Mouse (Mus musculus) urinary bladder, adult 18-20 months (tissue): ENCODE measurements at regions not wholly inside any gene's neighbourhood (a gene's known extent, or its start where the extent isn't known, plus 50 kb on each side); places are given as distances from the start of the nearest gene placed in this dataset.

ENCODE experiments used
- DNase-seq, 2 experiments: peaks; one replicate each; pipeline ENCODE4 v3.0.0; 2022; ENCODE audit warnings: low spot score in 2 of 2, mixed read lengths in 2 of 2

DNA sequence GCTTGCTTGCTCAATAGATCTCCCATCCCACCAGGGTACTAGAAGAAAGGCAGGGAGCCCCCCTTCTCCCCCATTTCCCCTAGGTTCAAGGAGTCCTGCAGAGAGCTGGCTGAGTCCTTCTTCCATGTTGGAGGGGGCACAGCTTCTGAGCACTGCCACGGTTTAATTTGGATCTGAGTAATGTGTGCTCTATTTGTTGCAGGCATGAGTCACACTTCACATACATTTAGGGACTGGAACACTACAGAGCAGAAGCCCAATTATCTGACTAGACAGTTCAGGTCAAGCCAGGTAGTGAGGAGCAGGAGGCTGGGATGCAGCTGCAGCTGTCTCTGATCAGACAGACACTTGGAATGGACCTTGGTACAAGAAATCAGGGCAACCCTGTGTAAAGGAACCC is 644.1 kb upstream of the Fam19a5 start:
- DNase-seq, result no peak

DNA sequence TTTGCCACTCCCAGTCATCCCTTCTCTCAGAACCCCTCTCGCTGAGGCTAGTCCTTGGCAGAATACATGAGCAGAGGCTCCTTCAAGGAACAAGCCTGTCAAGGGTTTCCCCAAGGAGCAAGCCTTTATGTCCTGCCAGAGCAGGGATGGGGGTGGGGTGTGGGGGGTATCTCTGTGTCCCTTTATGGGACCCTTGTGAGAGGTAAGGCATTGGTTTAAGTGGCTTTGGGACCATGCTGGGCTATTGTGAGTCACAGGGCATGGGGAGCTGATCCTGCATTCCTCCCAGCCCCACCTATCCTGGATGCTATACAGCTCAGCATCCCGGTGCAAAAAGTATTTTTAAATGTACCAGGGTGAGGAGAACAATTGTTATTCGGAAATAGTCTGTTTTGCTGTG is 641.1 kb upstream of the Fam19a5 start:
- DNase-seq, result no peak

GRCm38 (mm10) chr15:86913276-86913675 is 630.8 kb upstream of the Fam19a5 start:
- no peak for DNase-seq

DNA sequence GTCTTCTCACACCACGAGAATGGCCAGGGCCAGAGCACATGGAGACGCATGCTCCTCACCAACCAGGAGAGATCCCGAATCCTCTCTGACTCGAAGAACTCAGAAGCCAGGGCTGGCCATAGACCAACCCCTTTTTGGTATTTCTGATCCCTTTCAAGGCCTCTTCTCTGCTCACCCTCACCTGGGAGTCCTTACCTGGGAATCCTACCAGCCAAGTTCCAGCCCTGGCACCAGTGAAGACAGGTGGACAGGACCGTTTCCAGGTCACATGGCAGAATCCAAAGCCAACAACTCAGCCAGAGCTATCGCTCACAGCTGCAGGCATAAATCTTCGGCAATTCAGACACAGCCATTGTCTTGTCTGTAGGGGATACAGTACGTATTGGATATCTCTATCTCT is 626.2 kb upstream of the Fam19a5 start:
- DNase-seq, result no peak

DNA sequence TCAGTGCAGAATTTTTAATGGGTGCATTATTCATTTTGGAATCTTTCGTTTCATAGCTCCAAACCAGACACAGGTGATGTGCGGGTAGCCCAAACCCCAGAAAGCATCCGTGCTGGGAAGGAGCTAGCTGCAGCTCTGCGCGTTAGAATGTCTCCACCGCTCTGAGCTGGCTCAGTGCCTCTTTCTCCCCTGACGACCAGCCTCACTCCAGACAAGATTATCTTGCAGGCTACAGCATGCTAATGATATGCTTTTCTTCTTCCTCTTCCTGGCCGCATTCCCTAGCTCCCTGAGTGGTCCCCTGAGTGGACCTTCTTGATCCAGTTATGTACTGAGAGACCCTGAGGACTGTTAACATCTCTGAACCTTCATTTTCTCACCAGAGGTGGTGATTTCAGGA is 624.4 kb upstream of the Fam19a5 start:
- no peak for DNase-seq

- DNase-seq, result no peak
Measured at GRCm38 (mm10) chr15:86920185-86920584, 623.9 kb upstream of the Fam19a5 start.

GRCm38 (mm10) chr15:86921401-86921800 is 622.7 kb upstream of the Fam19a5 start:
- no peak for DNase-seq

- no peak for DNase-seq
Measured at GRCm38 (mm10) chr15:86925081-86925749, 618.9 kb upstream of the Fam19a5 start.

DNA sequence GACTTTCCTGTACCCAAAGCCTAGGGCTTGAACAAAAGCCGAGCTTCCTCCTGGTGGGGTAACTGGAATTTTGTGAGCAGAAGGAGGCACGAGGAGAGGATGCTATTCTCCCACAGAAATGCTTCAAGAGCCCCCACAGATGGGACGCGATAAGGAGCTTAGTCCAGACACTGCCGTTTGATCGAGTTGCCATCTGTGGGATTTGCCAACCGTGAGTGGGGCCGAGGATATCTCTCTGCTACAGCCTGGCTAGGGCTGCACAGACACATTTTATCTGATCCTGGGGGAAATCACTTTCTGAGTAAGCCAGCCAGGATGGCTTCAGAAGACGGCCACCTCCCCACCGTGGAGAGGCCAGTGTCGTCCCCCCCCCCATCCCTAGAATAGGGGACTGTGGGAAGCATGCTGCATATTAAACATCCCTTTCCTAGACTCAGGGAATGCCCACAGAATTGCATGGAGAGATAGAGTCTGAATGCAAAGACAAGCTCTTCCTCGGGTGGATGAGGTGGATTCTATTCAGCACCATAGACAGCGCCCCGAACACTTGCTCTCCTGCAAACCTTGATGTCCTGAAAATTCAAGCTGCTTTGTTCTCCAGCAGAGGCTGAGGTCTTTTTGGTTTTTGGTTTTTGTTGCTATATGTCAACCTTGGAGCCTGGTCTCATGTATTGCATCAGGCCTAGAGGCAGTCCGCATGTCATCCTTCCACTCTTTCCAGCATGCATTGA is 611.6 kb upstream of the Fam19a5 start:
- peak in 1 of 2 experiments; percentile 7 for DNase-seq

DNA sequence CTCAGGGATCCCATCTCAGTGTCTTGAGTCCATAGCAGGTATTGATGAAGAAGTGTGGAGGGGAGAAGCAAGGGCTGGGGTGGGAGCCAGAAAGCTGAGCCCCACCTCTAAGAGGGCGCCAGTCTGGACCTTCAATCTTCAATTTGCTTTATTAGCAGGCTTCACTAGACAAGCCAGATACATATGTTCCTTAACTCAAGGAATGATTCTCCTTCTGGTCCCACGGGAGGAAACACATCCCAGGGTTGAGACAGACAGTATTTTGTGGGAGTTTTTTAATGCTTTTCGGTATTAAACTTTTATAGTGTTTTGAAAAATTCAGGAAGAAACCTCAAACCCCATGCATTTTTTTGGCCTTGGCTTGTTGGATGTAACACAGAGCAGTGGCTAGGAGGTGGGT is 606.7 kb upstream of the Fam19a5 start:
- no peak for DNase-seq

GRCm38 (mm10) chr15:86944529-86944928 is 599.6 kb upstream of the Fam19a5 start:
- DNase-seq, result no peak

DNA sequence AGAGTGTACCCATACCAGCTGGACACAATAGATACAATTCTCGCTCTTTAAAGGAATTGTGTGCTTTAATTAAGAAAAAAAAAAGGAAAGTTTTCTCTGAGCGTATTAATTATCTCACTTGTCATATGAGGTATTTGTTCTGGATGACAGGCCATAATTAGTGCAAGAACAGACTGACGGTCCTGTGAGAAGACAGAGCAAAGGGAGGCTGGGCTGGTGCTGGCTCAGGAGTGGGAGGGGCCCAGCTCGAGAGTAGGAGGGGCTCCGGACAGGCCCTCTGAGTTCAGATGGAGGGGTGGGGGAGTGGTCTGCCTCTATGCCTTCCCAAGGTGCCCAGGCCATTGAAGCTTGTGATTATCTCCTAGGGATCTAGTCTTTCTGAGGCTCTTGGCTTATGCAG is 591.5 kb upstream of the Fam19a5 start:
- no peak for DNase-seq

- DNase-seq, result no peak
Measured at GRCm38 (mm10) chr15:86957872-86958271, 586.2 kb upstream of the Fam19a5 start.

DNA sequence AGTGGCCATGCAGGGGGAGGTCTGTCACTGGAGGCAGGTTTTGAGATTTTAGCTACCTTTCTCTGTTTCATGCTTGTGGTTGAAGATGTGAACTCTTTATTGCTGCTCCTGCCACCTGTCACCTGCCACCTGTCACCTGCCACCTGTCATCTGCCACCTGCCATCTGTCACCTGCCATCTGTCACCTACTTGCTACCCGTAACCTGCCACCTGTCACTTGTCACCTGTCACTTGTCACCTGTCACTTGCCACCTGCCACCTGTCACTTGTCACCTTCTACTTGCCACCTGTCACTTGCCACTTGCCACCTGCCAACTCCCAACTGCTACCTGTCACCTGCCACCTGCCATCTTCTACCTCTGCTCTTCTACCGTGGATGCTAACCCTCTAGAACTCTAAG is 581.2 kb upstream of the Fam19a5 start:
- DNase-seq, result no peak

DNA sequence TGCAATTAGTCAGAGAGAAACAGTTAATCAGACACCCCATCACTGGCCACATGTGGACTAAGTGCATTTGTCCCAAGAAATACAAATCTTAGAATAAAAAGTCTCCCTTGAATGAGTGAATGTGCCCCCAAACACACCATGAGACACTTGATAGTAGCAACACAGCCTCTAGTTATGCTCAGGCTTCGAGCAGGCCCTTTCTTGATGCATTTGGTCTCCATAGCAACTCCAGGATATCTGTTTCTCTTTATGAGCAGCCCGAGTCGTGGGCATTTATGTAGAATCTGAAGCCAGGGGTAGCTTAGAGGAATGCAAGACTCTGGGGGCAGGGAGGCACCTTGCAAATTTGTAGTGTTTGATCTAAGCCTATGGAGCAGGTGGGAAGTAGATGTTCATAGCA is 580.6 kb upstream of the Fam19a5 start:
- no peak for DNase-seq

- no peak for DNase-seq
Measured at GRCm38 (mm10) chr15:86971436-86971835, 572.7 kb upstream of the Fam19a5 start.

DNA sequence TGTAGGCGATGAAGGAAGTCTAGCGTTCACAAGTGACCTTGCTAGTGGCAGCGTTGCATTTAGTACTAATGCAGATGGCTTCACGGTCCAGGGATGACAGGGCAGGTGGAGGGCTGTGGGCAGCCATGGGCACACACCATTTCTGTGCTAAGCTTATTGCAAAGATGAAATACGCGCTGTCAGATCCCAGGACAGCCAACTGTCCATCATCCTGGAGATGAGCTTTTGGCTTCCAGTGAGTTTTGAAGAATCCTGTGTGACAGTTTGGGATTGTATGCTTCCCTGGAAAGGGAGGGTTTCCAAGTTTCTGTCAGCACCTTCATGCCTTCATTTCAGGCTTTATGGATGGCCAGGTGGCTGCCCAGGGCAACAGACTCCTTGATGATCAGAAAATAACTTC is 547.9 kb upstream of the Fam19a5 start:
- DNase-seq, result no peak

DNA sequence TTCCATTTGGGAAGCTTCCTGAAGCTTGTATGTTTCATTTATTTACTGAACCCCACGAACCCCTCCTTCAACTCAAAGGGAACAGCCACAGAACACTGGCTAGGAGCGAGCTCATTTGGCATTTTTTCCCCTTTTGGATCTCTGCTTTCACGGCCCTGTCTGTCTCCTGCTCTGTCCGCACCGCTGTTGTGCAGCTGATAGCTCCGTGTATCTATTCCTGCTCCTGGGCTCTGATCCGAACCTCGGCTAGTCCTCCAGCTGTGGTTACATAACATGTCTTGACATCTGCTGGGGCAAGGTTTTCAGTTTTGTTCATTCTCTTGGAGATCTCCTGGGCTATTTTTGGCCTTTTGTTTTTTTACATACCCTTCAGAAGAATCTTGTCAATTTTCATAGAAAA is 525.1 kb upstream of the Fam19a5 start:
- DNase-seq, result no peak

DNA sequence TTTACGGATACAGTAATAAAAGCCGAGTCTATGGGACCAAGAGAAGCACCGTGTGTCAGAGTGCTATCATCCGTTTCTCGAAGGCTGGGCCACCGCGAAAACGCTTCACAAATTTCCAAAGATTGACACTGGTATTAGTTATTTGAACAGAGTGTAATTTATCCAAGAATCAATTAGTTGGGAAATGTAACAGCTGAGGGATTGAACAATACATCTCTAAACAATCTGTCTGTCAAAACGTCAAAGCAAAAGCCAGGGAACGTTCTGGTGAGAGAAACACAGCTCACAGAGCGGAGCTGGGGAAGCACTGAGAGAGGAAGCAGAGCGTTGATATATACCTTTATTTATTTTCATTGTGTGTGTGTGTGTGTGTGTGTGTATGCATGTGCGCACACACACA is 498.1 kb upstream of the Fam19a5 start:
- no peak for DNase-seq

- DNase-seq, result no peak
Measured at GRCm38 (mm10) chr15:87054186-87054585, 489.9 kb upstream of the Fam19a5 start.

DNA sequence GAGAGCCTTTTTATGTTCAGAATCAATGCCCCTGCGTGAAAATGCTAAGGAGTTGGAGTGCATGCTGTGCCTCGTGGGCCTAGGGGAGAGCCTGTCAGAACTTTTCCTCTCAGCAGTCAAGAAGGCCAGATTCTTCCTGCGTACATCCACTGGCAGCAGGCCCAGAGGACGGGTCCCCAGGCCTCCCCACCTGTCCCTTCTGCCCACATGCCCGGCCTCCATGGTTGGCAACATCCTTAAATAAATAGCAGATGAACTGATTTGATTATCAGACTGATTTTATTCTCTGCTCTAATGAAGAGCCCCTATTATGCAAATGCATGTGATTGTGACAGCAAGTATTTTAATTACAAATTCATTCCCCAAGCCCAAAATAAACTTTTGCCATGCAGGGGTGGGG is 479.2 kb upstream of the Fam19a5 start:
- no peak for DNase-seq

GRCm38 (mm10) chr15:87068261-87068660 is 475.8 kb upstream of the Fam19a5 start:
- no peak for DNase-seq

- DNase-seq, result no peak
Measured at GRCm38 (mm10) chr15:87074559-87074958, 469.5 kb upstream of the Fam19a5 start.

- no peak for DNase-seq
Measured at GRCm38 (mm10) chr15:87089827-87090226, 454.3 kb upstream of the Fam19a5 start.
